Mouse (Mus musculus) hindbrain, embryonic 12.5 days (tissue): ENCODE measurements around the gene Ralgps2. TPM values are rescaled to one million over a fixed set of nuclear protein-coding genes. Genes with fewer than 3 reads are reported as not detected.

Source experiments
- ATAC-seq: fragments of 200-750 bp; cut with Nextera tagmentation; 2 replicates; pipeline ENCODE4 v1.8.0; 2017; ENCODE audit warnings: moderate TSS enrichment; ENCODE audit not compliant: low FRiP score
- H3K27ac ChIP-seq: fragments of 300-500 bp; sonication (generic); 2 replicates; pipeline ENCODE4 v1.5.1; 2016; ENCODE audit warnings: mild to moderate bottlenecking
- H3K27me3 ChIP-seq: fragments of 300-500 bp; sonication (generic); 2 replicates; pipeline ENCODE4 v1.6.1; 2016; ENCODE audit warnings: mild to moderate bottlenecking
- H3K36me3 ChIP-seq: fragments of 300-500 bp; sonication (generic); 2 replicates; pipeline ENCODE4 v1.6.1; 2016; ENCODE audit warnings: mild to moderate bottlenecking
- H3K4me1 ChIP-seq: fragments of 300-500 bp; sonication (generic); 2 replicates; pipeline ENCODE4 v1.6.1; 2016
- H3K4me2 ChIP-seq: fragments of 300-500 bp; sonication (generic); replicated peaks from 2 replicates; pipeline ENCODE4 v1.6.1; 2016; ENCODE audit warnings: mild to moderate bottlenecking
- H3K4me3 ChIP-seq: fragments of 300-500 bp; sonication (generic); 2 replicates; pipeline ENCODE4 v1.5.1; 2016; ENCODE audit warnings: mild to moderate bottlenecking
- H3K9ac ChIP-seq: fragments of 300-500 bp; sonication (generic); 2 replicates; pipeline ENCODE4 v1.6.1; 2016; ENCODE audit warnings: mild to moderate bottlenecking, moderate library complexity
- H3K9me3 ChIP-seq: fragments of 300-500 bp; sonication (generic); replicated peaks from 2 replicates; pipeline ENCODE4 v1.6.1; 2016; ENCODE audit warnings: mild to moderate bottlenecking
- WGBS: fragments of 180-500 bp; shearing (Covaris S2); methylation state at CpG from one replicate; pipeline ENCODE4 v1.1.7; 2016; 5-methylcytosine and 5-hydroxymethylcytosine counted together
- polyA plus RNA-seq: library from polyadenylated mRNA; unstranded; fragments of >200 nt; fragmentation: Nextera tagmentation; extraction: Ambion mirVana; gene quantifications from 2 replicates; pipeline ENCODE4 v1.2.1, GENCODE M21; 2016

Ralgps2 gene
- polyA plus RNA-seq, 1 experiment from 2014 or later: 132 TPM

DNA sequence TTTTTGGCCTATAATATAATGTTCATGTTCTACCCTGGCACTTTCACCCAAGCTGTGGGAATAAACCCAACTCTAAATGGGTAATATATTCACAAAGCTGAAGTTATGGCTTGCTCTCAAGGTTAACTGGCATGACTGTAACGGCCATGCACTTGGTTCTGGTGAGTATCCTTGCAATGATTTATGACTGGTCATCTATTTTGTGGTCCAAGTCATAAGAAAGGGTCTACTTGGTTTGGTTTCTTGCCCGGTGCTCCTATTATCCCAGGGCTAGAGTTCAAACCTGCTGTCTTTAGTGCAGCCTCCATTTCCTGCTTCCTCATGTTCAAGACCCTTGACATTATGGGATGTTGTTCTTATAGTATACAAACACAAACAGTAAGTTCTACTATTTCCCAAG, 54.6 kb downstream of the Ralgps2 start:
- peaks cover 32% of the 10 kb centered on the region for H3K36me3 ChIP-seq
- H3K4me3 ChIP-seq: no peak overlapping the region
- H3K27me3 ChIP-seq: no peaks in the 10 kb centered on the region
- no peak overlapping the region for H3K9ac ChIP-seq
- no peaks in the 10 kb centered on the region for H3K4me1 ChIP-seq
- no peak overlapping the region for H3K4me2 ChIP-seq
- no peak for ATAC-seq
- H3K9me3 ChIP-seq: no peaks in the 10 kb centered on the region
- H3K27ac ChIP-seq: no peak overlapping the region
- WGBS: 81% methylated on average over 2 of the region's 2 CpGs

DNA sequence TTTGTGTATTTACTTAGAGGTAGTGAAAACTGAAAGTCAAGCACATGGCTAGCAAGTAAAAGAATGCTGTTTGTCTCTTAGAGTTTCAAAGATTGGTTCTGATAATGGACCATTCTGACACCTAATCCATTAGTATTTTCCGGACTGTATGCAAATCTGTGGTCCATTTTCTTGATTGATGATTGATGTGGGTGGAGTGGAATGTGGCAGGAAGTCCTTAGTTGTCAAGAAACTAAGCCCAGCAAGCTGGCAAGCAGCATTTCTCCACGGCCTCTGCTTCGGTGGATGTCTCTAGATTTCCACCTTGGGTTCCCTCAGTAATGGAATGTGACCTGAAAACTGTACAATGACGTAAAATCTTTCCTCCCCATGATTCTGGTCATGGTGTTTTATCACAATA, 68.8 kb downstream of the Ralgps2 start:
- WGBS: 91% methylated on average over 4 of the region's 4 CpGs
- Histone ChIP-seq H3K9ac (no peak overlapping the region), H3K27me3 (no peaks in the 10 kb centered on the region), H3K9me3 (no peaks in the 10 kb centered on the region), H3K36me3 (peaks cover 11% of the 10 kb centered on the region), H3K27ac (no peak overlapping the region), H3K4me1 (no peaks in the 10 kb centered on the region), H3K4me2 (no peak overlapping the region), H3K4me3 (no peak overlapping the region)
- ATAC-seq: no peak

DNA sequence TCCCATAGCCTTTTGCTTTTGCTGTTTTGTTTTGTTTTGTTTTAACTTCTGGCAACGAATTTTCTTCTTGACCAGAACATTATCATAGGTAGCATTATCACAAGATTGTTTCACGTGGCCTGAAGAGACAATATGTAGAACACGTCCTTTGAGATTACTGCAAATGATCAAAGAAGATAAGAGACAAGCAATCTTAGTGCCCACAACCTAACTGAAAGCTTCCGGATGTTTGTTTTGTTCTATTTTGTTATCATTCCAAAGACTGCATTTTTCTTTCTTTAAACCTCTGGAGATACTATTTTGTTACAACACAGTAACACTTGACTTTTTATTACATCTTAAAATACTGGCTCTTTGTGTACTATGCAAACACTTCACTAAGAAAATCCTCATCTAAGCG, 69.4 kb downstream of the Ralgps2 start:
- peaks cover 11% of the 10 kb centered on the region for H3K36me3 ChIP-seq
- no peak overlapping the region for H3K9ac ChIP-seq
- H3K4me3 ChIP-seq: no peak overlapping the region
- no peak overlapping the region for H3K4me2 ChIP-seq
- H3K9me3 ChIP-seq: no peaks in the 10 kb centered on the region
- H3K27ac ChIP-seq: no peak overlapping the region
- no peaks in the 10 kb centered on the region for H3K4me1 ChIP-seq
- H3K27me3 ChIP-seq: no peaks in the 10 kb centered on the region
- ATAC-seq: no peak
- 92% methylated on average over 5 of the region's 5 CpGs for WGBS

DNA sequence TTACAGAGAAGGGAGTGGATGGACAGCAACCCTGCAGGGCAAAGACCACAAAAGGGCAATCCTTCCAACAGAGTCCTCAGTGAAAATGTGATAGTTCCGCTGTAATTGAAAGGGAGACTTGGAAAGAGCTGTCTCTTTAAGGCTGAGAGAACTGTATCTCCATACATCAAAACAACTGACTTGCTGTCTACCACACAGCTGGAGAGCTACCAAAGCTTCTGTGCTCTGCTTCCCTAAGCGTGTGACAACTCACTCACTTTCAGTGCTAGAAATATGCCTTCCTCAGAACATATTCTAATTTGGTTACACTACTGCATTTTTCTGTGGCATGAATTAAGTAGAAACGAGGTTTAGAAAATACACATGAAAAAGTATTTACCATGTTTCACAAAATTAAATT, 75.2 kb downstream of the Ralgps2 start:
- Histone ChIP-seq H3K36me3 (no peaks in the 10 kb centered on the region; the same call in 1 of the 2 replicates), H3K4me2 (no peak overlapping the region), H3K4me1 (peaks cover 10% of the 10 kb centered on the region), H3K9ac (no peak overlapping the region), H3K9me3 (no peaks in the 10 kb centered on the region), H3K27me3 (no peaks in the 10 kb centered on the region), H3K4me3 (no peak overlapping the region), H3K27ac (peak overlapping the region; percentile 23; the same call in 1 of the 2 replicates)
- 27% methylated on average over 3 of the region's 3 CpGs for WGBS
- no peak; the same call in 1 of the 2 replicates for ATAC-seq

DNA sequence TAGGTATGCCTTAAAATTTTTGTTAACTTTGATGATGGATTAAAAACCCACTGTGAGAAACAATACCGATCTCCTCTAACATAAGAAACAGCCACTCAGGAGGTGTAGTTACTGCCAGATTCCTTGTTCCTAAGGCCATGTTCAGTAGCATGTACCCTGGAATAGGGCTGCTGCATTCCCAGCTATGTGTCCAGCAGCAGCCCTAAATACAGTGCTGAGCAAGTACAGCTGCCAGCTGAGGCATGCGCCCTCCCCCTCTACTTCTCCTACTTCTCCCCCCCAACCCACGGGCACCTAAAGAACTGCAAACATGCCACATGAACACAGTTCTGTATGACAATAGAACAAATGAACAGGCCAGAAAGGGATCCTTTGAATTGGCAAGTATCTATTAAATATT, 75.7 kb downstream of the Ralgps2 start:
- Histone ChIP-seq H3K27me3 (no peaks in the 10 kb centered on the region), H3K4me2 (no peak overlapping the region), H3K4me1 (peaks cover 10% of the 10 kb centered on the region), H3K36me3 (no peaks in the 10 kb centered on the region; the same call in 1 of the 2 replicates), H3K27ac (peak overlapping the region; percentile 23; the same call in 1 of the 2 replicates), H3K4me3 (no peak overlapping the region), H3K9me3 (no peaks in the 10 kb centered on the region), H3K9ac (no peak overlapping the region)
- 56% methylated on average over 3 of the region's 3 CpGs for WGBS
- no peak for ATAC-seq

DNA sequence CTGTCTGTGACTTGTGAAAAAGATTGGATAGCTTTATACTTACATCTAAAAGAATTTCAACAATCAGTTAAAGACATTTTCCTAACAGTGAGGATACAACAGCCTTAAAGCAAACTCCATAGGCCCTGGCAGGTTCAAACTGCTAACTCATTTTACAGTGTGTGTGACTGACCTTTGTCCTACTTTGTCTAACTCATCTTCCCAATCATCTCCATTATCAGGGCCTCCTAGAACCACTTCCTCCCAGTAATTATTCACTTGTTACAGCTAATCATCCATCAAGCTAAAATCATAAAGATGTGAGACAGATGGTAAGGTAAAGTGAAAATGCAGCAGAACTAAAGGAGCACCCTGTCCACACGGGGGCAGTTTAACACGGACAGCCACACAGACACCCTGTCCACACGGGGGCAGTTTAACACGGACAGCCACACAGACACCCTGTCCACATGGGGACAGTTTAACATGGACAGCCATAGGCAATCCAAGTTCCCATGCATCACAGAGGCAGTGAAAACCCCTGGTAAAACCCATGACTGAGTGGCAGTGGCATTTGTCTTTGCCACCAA, 77.9 kb downstream of the Ralgps2 start:
- no peak for ATAC-seq

DNA sequence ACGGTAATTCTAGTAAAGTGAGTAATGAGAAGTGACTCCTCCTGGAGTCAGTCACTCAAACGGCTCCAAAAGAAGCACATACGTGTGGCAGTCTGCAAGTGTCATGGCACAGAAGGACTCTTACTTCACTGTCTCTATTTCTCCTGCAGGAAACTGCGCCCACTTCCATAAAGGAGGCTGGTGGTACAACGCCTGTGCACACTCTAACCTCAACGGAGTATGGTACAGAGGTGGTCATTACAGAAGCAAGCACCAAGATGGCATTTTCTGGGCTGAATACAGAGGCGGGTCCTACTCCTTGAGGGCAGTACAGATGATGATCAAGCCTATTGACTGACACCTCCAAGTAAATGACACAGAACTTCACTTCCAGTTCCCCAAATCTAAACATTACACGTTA, 79.2 kb downstream of the Ralgps2 start:
- H3K4me3 ChIP-seq: no peak overlapping the region
- H3K27ac ChIP-seq: no peak overlapping the region
- no peaks in the 10 kb centered on the region for H3K36me3 ChIP-seq
- peaks cover 10% of the 10 kb centered on the region for H3K4me1 ChIP-seq
- H3K27me3 ChIP-seq: no peaks in the 10 kb centered on the region
- H3K9ac ChIP-seq: no peak overlapping the region
- H3K9me3 ChIP-seq: no peaks in the 10 kb centered on the region
- ATAC-seq: no peak
- WGBS: 89% methylated on average over 8 of the region's 8 CpGs
- H3K4me2 ChIP-seq: no peak overlapping the region

More for the DNA sequence above, 77.9 kb downstream of the Ralgps2 start:
- H3K9me3 ChIP-seq: no peaks in the 10 kb centered on the region
- H3K27me3 ChIP-seq: no peaks in the 10 kb centered on the region
- no peaks in the 10 kb centered on the region for H3K36me3 ChIP-seq
- no peak overlapping the region for H3K4me2 ChIP-seq
- peaks cover 10% of the 10 kb centered on the region for H3K4me1 ChIP-seq
- no peak overlapping the region for H3K27ac ChIP-seq
- no peak overlapping the region for H3K9ac ChIP-seq
- H3K4me3 ChIP-seq: no peak overlapping the region
- 55% methylated on average over 4 of the region's 4 CpGs for WGBS

DNA sequence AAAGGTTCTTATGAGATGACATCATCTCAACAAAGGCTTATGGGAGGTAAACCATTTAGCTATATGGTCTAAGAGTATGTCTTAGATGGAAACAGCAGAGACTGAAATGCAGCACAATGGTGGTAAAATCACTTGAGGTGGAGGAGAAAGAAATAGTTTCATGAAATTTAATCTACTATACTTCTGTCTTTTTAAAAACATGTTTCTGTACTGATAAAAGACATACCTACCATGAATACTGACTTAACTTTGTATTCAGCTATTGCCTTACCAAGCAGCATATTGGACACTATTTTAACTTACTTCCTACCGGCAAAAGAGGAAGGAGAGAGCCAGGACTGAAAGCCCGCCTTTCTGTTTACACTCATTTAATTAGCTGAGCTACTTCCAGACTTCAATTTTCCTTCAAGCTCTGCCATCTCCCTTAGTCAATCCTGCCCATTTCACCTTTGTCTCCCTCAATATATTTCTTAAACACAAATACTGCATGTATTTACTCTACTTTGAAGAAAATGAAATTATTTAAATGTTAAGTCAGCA, 79.6 kb downstream of the Ralgps2 start:
- Histone ChIP-seq H3K4me3 (no peak overlapping the region), H3K9ac (no peak overlapping the region), H3K27me3 (no peaks in the 10 kb centered on the region), H3K36me3 (no peaks in the 10 kb centered on the region), H3K9me3 (no peaks in the 10 kb centered on the region), H3K4me1 (peaks cover 10% of the 10 kb centered on the region), H3K27ac (no peak overlapping the region), H3K4me2 (no peak overlapping the region)
- no peak for ATAC-seq
- 77% methylated on average over 2 of the region's 2 CpGs for WGBS

DNA sequence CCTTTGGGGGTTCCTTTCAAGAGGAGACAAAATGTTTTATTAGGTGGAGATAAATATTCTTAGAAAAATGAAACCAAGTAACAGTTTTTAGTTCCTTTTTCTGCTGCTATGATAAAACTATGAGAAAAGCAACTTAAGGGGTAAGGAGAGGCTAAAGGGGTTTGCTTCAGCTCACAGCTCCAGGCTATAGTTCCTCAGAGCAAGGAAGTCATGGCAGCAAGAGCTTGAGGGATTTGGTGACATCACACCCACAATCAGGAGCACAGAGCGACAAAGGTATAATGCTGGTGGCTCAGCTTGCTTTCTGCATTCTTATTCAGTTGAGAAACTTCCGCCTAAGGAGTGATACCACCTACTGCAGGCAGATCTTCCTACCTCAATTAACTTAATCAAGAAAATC, 80.3 kb downstream of the Ralgps2 start:
- H3K27me3 ChIP-seq: no peaks in the 10 kb centered on the region
- no peaks in the 10 kb centered on the region for H3K9me3 ChIP-seq
- no peaks in the 10 kb centered on the region for H3K36me3 ChIP-seq
- no peak overlapping the region for H3K4me3 ChIP-seq
- WGBS: 94% methylated on average over 2 of the region's 2 CpGs
- H3K27ac ChIP-seq: no peak overlapping the region
- no peak overlapping the region for H3K4me2 ChIP-seq
- no peak for ATAC-seq
- peaks cover 6% of the 10 kb centered on the region for H3K4me1 ChIP-seq
- no peak overlapping the region for H3K9ac ChIP-seq

DNA sequence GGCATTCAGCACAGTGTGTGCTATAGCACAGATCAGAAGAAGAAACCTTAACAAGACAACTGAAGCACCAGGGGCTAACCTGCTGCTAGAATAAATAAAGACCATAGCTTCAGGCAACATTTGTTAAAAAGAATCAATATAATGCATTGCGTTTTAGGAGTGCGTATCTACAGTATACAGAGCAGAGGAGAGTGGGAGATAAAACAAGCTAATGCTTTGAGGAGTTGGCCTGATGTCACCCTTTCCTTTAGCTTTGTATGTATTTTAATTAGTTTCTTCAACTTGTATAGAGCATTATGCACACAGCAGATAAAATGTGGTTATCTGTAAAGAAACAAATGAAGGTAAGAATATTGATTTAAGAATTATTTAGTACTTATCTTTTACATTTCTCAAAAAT, 82.8 kb downstream of the Ralgps2 start:
- Histone ChIP-seq H3K4me3 (no peak overlapping the region), H3K9me3 (no peaks in the 10 kb centered on the region), H3K27me3 (no peaks in the 10 kb centered on the region), H3K9ac (no peak overlapping the region), H3K4me1 (peaks cover 8% of the 10 kb centered on the region; the same call in 1 of the 2 replicates), H3K36me3 (no peaks in the 10 kb centered on the region), H3K4me2 (no peak overlapping the region), H3K27ac (no peak overlapping the region)
- no peak for ATAC-seq
- WGBS: 90% methylated on average over 2 of the region's 2 CpGs

DNA sequence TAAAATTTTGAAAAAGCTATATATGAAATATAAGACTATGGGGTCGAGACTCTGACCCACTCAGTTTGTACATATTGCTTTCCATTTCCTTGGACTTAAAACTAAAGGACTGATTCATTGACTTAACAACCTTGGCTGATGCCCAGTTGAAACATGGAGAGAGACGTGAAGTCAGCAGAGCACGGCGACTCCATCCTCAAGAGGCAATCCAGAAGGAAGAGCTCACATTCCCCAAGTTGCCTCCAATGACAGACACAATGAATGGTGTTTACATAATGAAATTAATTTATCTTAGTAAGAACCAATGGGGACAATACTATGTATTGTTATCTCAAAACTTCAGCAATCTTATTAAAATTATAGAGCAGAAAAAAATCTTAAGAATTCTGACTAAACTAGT, 84.9 kb downstream of the Ralgps2 start:
- Histone ChIP-seq H3K4me1 (peaks cover 8% of the 10 kb centered on the region; the same call in 1 of the 2 replicates), H3K27ac (no peak overlapping the region), H3K36me3 (no peaks in the 10 kb centered on the region), H3K9me3 (no peaks in the 10 kb centered on the region), H3K4me3 (no peak overlapping the region), H3K9ac (no peak overlapping the region), H3K4me2 (no peak overlapping the region), H3K27me3 (no peaks in the 10 kb centered on the region)
- ATAC-seq: no peak
- 87% methylated on average over 4 of the region's 4 CpGs for WGBS

DNA sequence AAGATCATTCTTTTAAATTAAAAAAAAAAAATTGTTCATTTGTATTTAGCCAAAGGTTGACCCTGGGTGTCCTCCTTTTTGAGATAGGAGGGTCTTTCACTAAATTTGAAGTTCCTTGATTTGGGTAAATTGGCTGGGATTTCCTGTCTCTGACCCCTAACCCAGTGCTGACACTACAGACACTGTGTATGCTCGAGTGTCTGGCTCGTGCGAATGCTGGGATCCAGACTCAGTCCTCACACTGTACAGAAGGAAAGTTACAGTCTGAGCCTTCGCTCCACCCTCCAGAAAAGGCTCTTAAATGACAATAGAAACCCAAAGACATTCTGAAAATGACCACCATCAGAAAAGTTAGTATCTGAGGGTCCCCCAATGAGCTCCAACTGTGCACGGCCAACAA, 86.6 kb downstream of the Ralgps2 start:
- H3K27me3 ChIP-seq: no peaks in the 10 kb centered on the region
- WGBS: 68% methylated on average over 5 of the region's 5 CpGs
- H3K4me2 ChIP-seq: no peak overlapping the region
- H3K27ac ChIP-seq: peak overlapping the region; percentile 26
- H3K36me3 ChIP-seq: no peaks in the 10 kb centered on the region
- no peak overlapping the region for H3K9ac ChIP-seq
- no peak overlapping the region for H3K4me3 ChIP-seq
- ATAC-seq: no peak
- no peaks in the 10 kb centered on the region for H3K9me3 ChIP-seq
- peaks cover 8% of the 10 kb centered on the region; the same call in 1 of the 2 replicates for H3K4me1 ChIP-seq

DNA sequence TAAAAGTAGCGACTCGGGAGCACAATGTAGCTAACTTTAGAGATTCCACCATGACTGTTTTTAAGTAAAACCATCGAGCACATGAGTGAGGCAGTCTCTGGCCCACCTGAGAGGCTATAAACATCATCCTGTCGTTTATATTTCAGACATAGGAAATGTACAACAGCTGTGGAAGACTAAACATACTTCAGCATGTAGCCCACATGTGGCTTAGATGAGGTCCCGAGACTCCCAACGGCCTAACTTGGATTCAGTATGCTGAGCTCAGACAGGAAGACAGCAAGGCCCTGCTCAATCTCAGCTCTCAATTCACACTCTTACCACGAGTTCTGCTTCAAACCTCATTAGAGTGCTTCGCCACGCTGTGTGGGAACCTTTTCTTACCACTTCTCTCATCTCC, 87.0 kb downstream of the Ralgps2 start:
- Histone ChIP-seq H3K27me3 (no peaks in the 10 kb centered on the region), H3K27ac (0 out of 2 replicates have a peak overlapping the region, but pooled peaks have one; percentile 26), H3K9me3 (no peaks in the 10 kb centered on the region), H3K36me3 (no peaks in the 10 kb centered on the region), H3K9ac (no peak overlapping the region), H3K4me1 (peaks cover 8% of the 10 kb centered on the region; the same call in 1 of the 2 replicates), H3K4me3 (no peak overlapping the region), H3K4me2 (no peak overlapping the region)
- ATAC-seq: no peak
- 73% methylated on average over 9 of the region's 9 CpGs for WGBS
